Comparison of ENCODE assay signal across 8 mouse cellular contexts in genomic region chr3:28264841-28265150, GRCm38 (mm10). TPM values are rescaled to one million over a fixed set of nuclear protein-coding genes. Genes with fewer than 3 reads are reported as not detected.
DNase-seq lines count a peak whose midpoint lies in the region; ATAC-seq and TF ChIP-seq lines count a peak whose summit lies in the region.

No protein-coding gene starts in this region.

- TF ChIP-seq CTCF in olfactory bulb, adult 2 months (IDR thresholded peaks at IDR 0.05; ENCODE audit: insufficient read depth, low read depth, low read length) = no peak

- H3K36me3 ChIP-seq in liver, embryonic 11.5 days (ENCODE audit: control insufficient read depth, insufficient read depth, low read length) = no peaks in the 10 kb centered on the region
- H3K36me3 ChIP-seq in forebrain, embryonic 12.5 days (replicated peaks) = no peaks in the 10 kb centered on the region
- H3K36me3 ChIP-seq in limb, embryonic 11.5 days (ENCODE audit: control insufficient read depth, insufficient read depth, low read length) = no peaks in the 10 kb centered on the region

- peak overlapping the region; percentile 97 for H3K4me2 ChIP-seq in liver, embryonic 11.5 days
- H3K4me2 ChIP-seq in forebrain, embryonic 12.5 days = peak overlapping the region; percentile 91
- peak overlapping the region; percentile 99 for H3K4me2 ChIP-seq in limb, embryonic 11.5 days (ENCODE audit: low read depth, severe bottlenecking)

- H3K4me1 ChIP-seq in liver, embryonic 11.5 days (replicated peaks; ENCODE audit: control insufficient read depth, insufficient read depth, low read length) = peaks cover 3% of the 10 kb centered on the region; the same call in 1 of the 2 replicates
- H3K4me1 ChIP-seq in forebrain, embryonic 12.5 days = peaks cover 54% of the 10 kb centered on the region
- 0 out of 2 replicates have a peak, but pooled peaks cover 2% of the 10 kb centered on the region for H3K4me1 ChIP-seq in limb, embryonic 11.5 days (ENCODE audit: control insufficient read depth, insufficient read depth, low read length)
- peaks cover 21% of the 10 kb centered on the region for H3K4me1 ChIP-seq in olfactory bulb, adult 2 months (ENCODE audit: control insufficient read depth, insufficient read depth, low read length)

- no peaks in the 10 kb centered on the region for H3K9me3 ChIP-seq in liver, embryonic 11.5 days (ENCODE audit: control insufficient read depth, low read length)
- H3K9me3 ChIP-seq in forebrain, embryonic 12.5 days = no peaks in the 10 kb centered on the region
- no peaks in the 10 kb centered on the region for H3K9me3 ChIP-seq in limb, embryonic 11.5 days (ENCODE audit: control insufficient read depth, low read length)

- no peak for DNase-seq in liver, embryonic 11.5 days (ENCODE audit: low spot score)
- no peak for DNase-seq in liver
- no peak for DNase-seq in limb, embryonic 11.5 days (ENCODE audit: low spot score)
- DNase-seq in left cerebral cortex, postnatal 4 days = no peak
- no peak for DNase-seq in cerebellum, postnatal 25 days
- DNase-seq in kidney, postnatal 10 days = no peak

- no peaks in the 10 kb centered on the region for H3K27me3 ChIP-seq in liver, embryonic 11.5 days (replicated peaks; ENCODE audit: control insufficient read depth, insufficient read depth, low read length)
- H3K27me3 ChIP-seq in forebrain, embryonic 12.5 days = peaks cover 9% of the 10 kb centered on the region
- no peaks in the 10 kb centered on the region; the same call in none of the 2 replicates for H3K27me3 ChIP-seq in limb, embryonic 11.5 days (ENCODE audit: control insufficient read depth, insufficient read depth, low read length)

- intact Hi-C loops in left cerebral cortex, postnatal 4 days (cut with DNase I) = loop anchor here (5.0 to 10.0 kb wide), 4 partner anchors 68 to 290 kb away; no protein-coding TSS in a partner anchor

- no peak for ATAC-seq in liver, embryonic 11.5 days (replicated peaks; ENCODE audit: low FRiP score)
- no peak for ATAC-seq in forebrain, embryonic 12.5 days (ENCODE audit: low FRiP score)
- ATAC-seq in limb, embryonic 11.5 days (ENCODE audit: insufficient number of reproducible peaks, low FRiP score, low TSS enrichment, low read depth) = no peak

- no peak overlapping the region for H3K27ac ChIP-seq in liver, embryonic 11.5 days (ENCODE audit: low read depth, low read length)
- H3K27ac ChIP-seq in forebrain, embryonic 12.5 days = peak overlapping the region; percentile 88
- H3K27ac ChIP-seq in limb, embryonic 11.5 days (replicated peaks; ENCODE audit: low read depth, low read length) = no peak overlapping the region
- H3K27ac ChIP-seq in olfactory bulb, adult 2 months (ENCODE audit: insufficient read depth, low read depth, low read length) = peak overlapping the region; percentile 100

- H3K9ac ChIP-seq in liver, embryonic 11.5 days (ENCODE audit: low read depth, low read length) = no peak overlapping the region
- H3K9ac ChIP-seq in forebrain, embryonic 12.5 days = peak overlapping the region; percentile 79
- H3K9ac ChIP-seq in limb, embryonic 11.5 days (ENCODE audit: low read length) = no peak overlapping the region

- peak overlapping the region; percentile 79 for H3K4me3 ChIP-seq in liver, embryonic 11.5 days (ENCODE audit: low read depth, low read length)
- peak overlapping the region; percentile 73 for H3K4me3 ChIP-seq in forebrain, embryonic 12.5 days (replicated peaks)
- H3K4me3 ChIP-seq in limb, embryonic 11.5 days (ENCODE audit: low read depth, low read length) = no peak overlapping the region
- H3K4me3 ChIP-seq in olfactory bulb, adult 2 months (ENCODE audit: insufficient read depth, low read depth, low read length) = peak overlapping the region; percentile 98

- 26% methylated on average over 5 of the region's 5 CpGs for WGBS in liver, embryonic 11.5 days
- WGBS in forebrain, embryonic 12.5 days = 21% methylated on average over 5 of the region's 5 CpGs
- WGBS in limb, embryonic 11.5 days = 25% methylated on average over 5 of the region's 5 CpGs
- 3% methylated on average over 5 of the region's 5 CpGs for WGBS in olfactory bulb, adult 2 months

- no peak for TF ChIP-seq POLR2A in olfactory bulb, adult 2 months (IDR thresholded peaks at IDR 0.05; ENCODE audit: insufficient read depth, low read depth, low read length)

RNA-seq across cellular contexts. Expression of gene Tnik, which starts 1.8 kb away (rescaled TPM):
- polyA plus RNA-seq in liver, embryonic 11.5 days (2014; fragmentation: Nextera tagmentation; extraction: Ambion mirVana) = 10.2 and 11.8 TPM in 2 replicates
- polyA plus RNA-seq in forebrain, embryonic 12.5 days (2016; fragmentation: Nextera tagmentation; extraction: Ambion mirVana) = 36.2 and 37.8 TPM in 2 replicates
- polyA plus RNA-seq in limb, embryonic 11.5 days (2014; fragmentation: Nextera tagmentation; extraction: Ambion mirVana) = 4.1 TPM in 2 replicates
- 142 and 522 TPM in 2 replicates for polyA plus RNA-seq in olfactory bulb, adult 2 months (2012; ENCODE audit: insufficient read depth, insufficient read length, low replicate concordance, missing spikeins)
- total RNA-seq in left cerebral cortex, postnatal 4 days (2021) = 100 to 1,000 TPM; 232 to 233 TPM

Comparison
In these comparisons a context has a peak if more than half of its experiments do, and no peak if none do; other contexts are left out.
1. H3K27ac ChIP-seq: peak in forebrain, embryonic 12.5 days (single experiment) and olfactory bulb, adult 2 months (single experiment); none in liver, embryonic 11.5 days (single experiment) and limb, embryonic 11.5 days (single experiment).
2. Peak in every context shown above with its lines, with median percentiles within 50 percentile points of each other: H3K4me2 ChIP-seq.